Mouse (Mus musculus): ENCODE results near the gene Igf2bp2.

The Igf2bp2 gene

GRCm38 (mm10) chr16:22097659-22098058 lies 65.4 kb downstream of the Igf2bp2 start:
- no peak for DNase-seq

- DNase-seq, result no peak
Observed at GRCm38 (mm10) chr16:22095751-22096150, 67.3 kb downstream of the Igf2bp2 start.

GRCm38 (mm10) chr16:22091255-22091783 lies 71.8 kb downstream of the Igf2bp2 start:
- DNase-seq, result no peak

- DNase-seq, result no peak
Observed at GRCm38 (mm10) chr16:22085411-22085810, 77.7 kb downstream of the Igf2bp2 start.

- DNase-seq, result no peak
Observed at GRCm38 (mm10) chr16:22080125-22080710, 82.9 kb downstream of the Igf2bp2 start.

GRCm38 (mm10) chr16:22076620-22076941 lies 86.5 kb downstream of the Igf2bp2 start:
- DNase-seq, result no peak

GRCm38 (mm10) chr16:22075829-22076619 lies 87.1 kb downstream of the Igf2bp2 start:
- no peak for DNase-seq

- DNase-seq, result no peak
Observed at GRCm38 (mm10) chr16:22075067-22075466, 88.0 kb downstream of the Igf2bp2 start.

GRCm38 (mm10) chr16:22071361-22071760 lies 91.7 kb downstream of the Igf2bp2 start:
- no peak for DNase-seq

GRCm38 (mm10) chr16:22067406-22067805 lies 95.7 kb downstream of the Igf2bp2 start:
- DNase-seq, result no peak

- no peak for DNase-seq
Observed at GRCm38 (mm10) chr16:22065536-22065935, 97.6 kb downstream of the Igf2bp2 start.

- no peak for DNase-seq
Observed at GRCm38 (mm10) chr16:22062284-22062683, 100.8 kb downstream of the Igf2bp2 start.

GRCm38 (mm10) chr16:22061555-22062160 lies 101.4 kb downstream of the Igf2bp2 start:
- DNase-seq, result no peak

GRCm38 (mm10) chr16:22060416-22060815 lies 102.7 kb downstream of the Igf2bp2 start:
- DNase-seq, result no peak

- DNase-seq, result no peak
Observed at GRCm38 (mm10) chr16:22058871-22059270, 104.2 kb downstream of the Igf2bp2 start.

- no peak for DNase-seq
Observed at GRCm38 (mm10) chr16:22057498-22057897, 105.6 kb downstream of the Igf2bp2 start.

- DNase-seq, result no peak
Observed at GRCm38 (mm10) chr16:22053411-22053810, 109.7 kb downstream of the Igf2bp2 start.

GRCm38 (mm10) chr16:22046739-22047366 lies 116.2 kb downstream of the Igf2bp2 start:
- DNase-seq, result no peak

GRCm38 (mm10) chr16:22045930-22046329 lies 117.2 kb downstream of the Igf2bp2 start:
- no peak for DNase-seq

- DNase-seq, result no peak
Observed at GRCm38 (mm10) chr16:22043830-22044229, 119.3 kb downstream of the Igf2bp2 start.

- no peak for DNase-seq
Observed at GRCm38 (mm10) chr16:22039978-22040377, 123.1 kb downstream of the Igf2bp2 start.

GRCm38 (mm10) chr16:22038554-22038953 lies 124.5 kb downstream of the Igf2bp2 start:
- no peak for DNase-seq

- DNase-seq, result no peak
Observed at GRCm38 (mm10) chr16:22027474-22027873, 135.6 kb downstream of the Igf2bp2 start.
